Mouse (Mus musculus) hindbrain, embryonic 10.5 days (tissue): ENCODE measurements around the gene Mcu. TPM values are rescaled to one million over a fixed set of nuclear protein-coding genes. Genes with fewer than 3 reads are reported as not detected.

Experiments
- DNase-seq: peaks from one replicate; pipeline ENCODE4 v3.0.0-alpha.2; 2017; ENCODE audit warnings: low spot score
- H3K27ac ChIP-seq: fragments of 300-500 bp; sonication (generic); 2 replicates; pipeline ENCODE4 v1.5.1; 2016; ENCODE audit warnings: mild to moderate bottlenecking, moderate library complexity
- H3K27me3 ChIP-seq: fragments of 300-500 bp; sonication (generic); 2 replicates; pipeline ENCODE4 v1.6.1; 2016; ENCODE audit warnings: mild to moderate bottlenecking; ENCODE audit not compliant: poor library complexity, insufficient read depth, severe bottlenecking
- H3K36me3 ChIP-seq: fragments of 300-500 bp; sonication (generic); 2 replicates; pipeline ENCODE4 v1.6.1; 2016; ENCODE audit warnings: mild to moderate bottlenecking, moderate library complexity
- H3K4me1 ChIP-seq: fragments of 300-500 bp; sonication (generic); replicated peaks from 2 replicates; pipeline ENCODE4 v1.6.1; 2016; ENCODE audit warnings: mild to moderate bottlenecking
- H3K4me3 ChIP-seq: fragments of 300-500 bp; sonication (generic); 2 replicates; pipeline ENCODE4 v1.5.1; 2016; ENCODE audit warnings: mild to moderate bottlenecking, moderate library complexity
- H3K9me3 ChIP-seq: fragments of 300-500 bp; sonication (generic); 2 replicates; pipeline ENCODE4 v1.6.1; 2016; ENCODE audit warnings: mild to moderate bottlenecking, moderate library complexity
- WGBS: fragments of 180-500 bp; shearing (Covaris S2); methylation state at CpG from one replicate; pipeline ENCODE4 v1.1.7; 2016; 5-methylcytosine and 5-hydroxymethylcytosine counted together
- polyA plus RNA-seq: library from polyadenylated mRNA; unstranded; fragments of >200 nt; fragmentation: Nextera tagmentation; extraction: Ambion mirVana; gene quantifications from 2 replicates; pipeline ENCODE4 v1.2.1, GENCODE M21; 2016

The Mcu gene
- polyA plus RNA-seq, 1 experiment from 2014 or later, result 18.6 TPM

DNA sequence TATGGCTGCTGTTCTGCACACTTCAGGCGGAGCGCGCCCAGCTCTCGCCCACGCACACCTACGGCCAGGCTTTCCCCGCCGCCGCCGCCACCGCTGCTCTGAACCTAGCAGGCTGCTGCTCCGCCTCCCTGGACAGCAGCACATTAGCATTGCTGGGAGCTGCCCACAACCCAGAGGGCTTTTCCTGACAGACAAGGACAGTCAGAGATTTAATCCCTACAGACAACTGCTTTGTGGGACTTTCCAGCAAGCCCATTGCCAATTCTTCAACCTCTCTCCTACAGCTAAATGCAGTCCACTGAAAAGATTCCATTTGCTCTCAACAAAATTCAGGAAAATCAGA lies 77.0 kb downstream of the Mcu start:
- H3K4me1 ChIP-seq, result peaks cover 18% of the 10 kb centered on the region
- peak overlapping the region; percentile 64; the same call in 1 of the 2 replicates for H3K27ac ChIP-seq
- peak overlapping the region; percentile 52 for H3K4me3 ChIP-seq
- no peaks in the 10 kb centered on the region for H3K36me3 ChIP-seq
- no peaks in the 10 kb centered on the region for H3K27me3 ChIP-seq
- WGBS, result under 1% methylated on average over 12 of the region's 12 CpGs
- DNase-seq, result peak; percentile 59
- H3K9me3 ChIP-seq, result no peaks in the 10 kb centered on the region

- Histone ChIP-seq H3K4me3 (peak overlapping the region; percentile 52), H3K27ac (peak overlapping the region; percentile 64; the same call in 1 of the 2 replicates), H3K36me3 (no peaks in the 10 kb centered on the region), H3K9me3 (no peaks in the 10 kb centered on the region), H3K27me3 (no peaks in the 10 kb centered on the region), H3K4me1 (peaks cover 18% of the 10 kb centered on the region)
- 26% methylated on average over 17 of the region's 17 CpGs for WGBS
- DNase-seq, result peak; percentile 27
Observed at GRCm38 (mm10) chr10:59538767-59539532, 77.5 kb downstream of the Mcu start.

DNA sequence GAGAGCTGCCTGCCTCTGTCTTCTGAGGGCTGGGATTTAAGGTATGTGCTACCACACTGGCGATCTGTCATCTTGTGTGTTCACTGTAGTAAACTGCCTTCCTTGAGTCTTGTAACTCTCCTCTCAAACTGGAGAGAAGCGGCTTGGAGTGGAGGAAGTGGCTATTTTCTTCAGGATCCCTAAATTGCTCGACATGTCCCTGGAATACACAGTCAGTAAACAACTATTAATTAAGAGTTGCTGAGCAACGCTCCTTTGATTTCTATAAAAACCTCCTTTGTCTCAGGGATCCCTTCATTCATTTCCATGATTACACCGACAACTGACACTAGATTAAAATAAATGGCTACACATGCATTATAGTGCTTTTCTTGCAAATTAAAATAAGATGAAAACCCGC lies 78.4 kb downstream of the Mcu start:
- 88% methylated on average over 6 of the region's 6 CpGs for WGBS
- H3K9me3 ChIP-seq, result no peaks in the 10 kb centered on the region
- DNase-seq, result no peak

DNA sequence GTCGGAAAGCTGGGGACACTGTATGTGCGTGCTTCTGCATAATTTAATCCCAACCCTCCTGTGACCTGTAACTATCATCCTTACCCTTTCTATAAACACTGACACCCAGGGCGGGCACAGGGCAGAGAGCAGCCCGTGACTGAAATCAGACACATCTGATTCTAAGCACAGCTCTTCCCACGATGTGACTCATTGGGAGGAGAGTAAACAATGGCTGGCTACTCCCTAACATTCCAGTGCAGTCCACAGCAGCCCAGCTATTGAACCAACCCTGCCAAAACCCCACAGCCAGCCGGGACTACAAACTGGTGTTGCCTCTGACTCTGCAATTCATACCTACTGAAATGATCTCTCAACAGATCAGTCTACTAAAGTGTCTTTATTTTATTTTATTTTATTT lies 78.9 kb downstream of the Mcu start:
- Histone ChIP-seq H3K27me3 (no peaks in the 10 kb centered on the region), H3K4me3 (no peak overlapping the region), H3K9me3 (no peaks in the 10 kb centered on the region), H3K4me1 (peaks cover 18% of the 10 kb centered on the region), H3K27ac (no peak overlapping the region), H3K36me3 (no peaks in the 10 kb centered on the region)
- WGBS, result 63% methylated on average over 6 of the region's 6 CpGs
- DNase-seq, result no peak

More for the DNA sequence above, 78.4 kb downstream of the Mcu start:
- Histone ChIP-seq H3K4me3 (no peak overlapping the region), H3K36me3 (no peaks in the 10 kb centered on the region), H3K27ac (no peak overlapping the region), H3K4me1 (peaks cover 18% of the 10 kb centered on the region), H3K27me3 (no peaks in the 10 kb centered on the region)

DNA sequence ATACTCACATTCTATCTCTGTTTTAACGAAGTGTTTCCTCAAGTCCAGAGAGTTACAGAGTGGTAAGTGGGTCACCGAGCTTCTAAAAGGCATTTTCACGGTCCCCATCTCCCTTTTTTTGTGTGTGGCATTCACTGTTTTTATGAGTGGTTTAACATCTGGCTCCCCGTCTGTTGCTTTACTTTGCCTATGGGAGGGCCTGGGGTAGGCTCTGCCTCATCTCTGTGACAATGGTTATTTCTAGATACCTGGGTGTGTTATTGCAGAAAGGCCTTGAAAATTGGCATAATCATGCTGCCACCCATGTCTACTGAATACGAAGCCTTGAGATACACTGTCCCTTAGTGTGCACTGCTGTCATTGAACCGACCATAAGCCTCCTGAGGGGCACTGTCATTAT lies 84.2 kb downstream of the Mcu start:
- Histone ChIP-seq H3K4me3 (no peak overlapping the region), H3K27ac (no peak overlapping the region), H3K9me3 (no peaks in the 10 kb centered on the region), H3K27me3 (no peaks in the 10 kb centered on the region), H3K4me1 (no peaks in the 10 kb centered on the region), H3K36me3 (no peaks in the 10 kb centered on the region)
- no peak for DNase-seq
- 94% methylated on average over 6 of the region's 6 CpGs for WGBS

- WGBS, result 92% methylated on average over 5 of the region's 5 CpGs
Observed at GRCm38 (mm10) chr10:59527819-59528218, 88.7 kb downstream of the Mcu start.

GRCm38 (mm10) chr10:59527311-59527710 lies 89.2 kb downstream of the Mcu start:
- Histone ChIP-seq H3K36me3 (no peaks in the 10 kb centered on the region), H3K9me3 (no peaks in the 10 kb centered on the region), H3K27me3 (no peaks in the 10 kb centered on the region), H3K27ac (no peak overlapping the region), H3K4me3 (no peak overlapping the region), H3K4me1 (peaks cover 15% of the 10 kb centered on the region)
- 88% methylated on average over 11 of the region's 11 CpGs for WGBS
- DNase-seq, result no peak

More at GRCm38 (mm10) chr10:59527819-59528218, 88.7 kb downstream of the Mcu start:
- H3K36me3 ChIP-seq, result no peaks in the 10 kb centered on the region
- H3K9me3 ChIP-seq, result no peaks in the 10 kb centered on the region
- DNase-seq, result no peak
- peaks cover 15% of the 10 kb centered on the region for H3K4me1 ChIP-seq
- H3K27ac ChIP-seq, result no peak overlapping the region
- no peak overlapping the region for H3K4me3 ChIP-seq
- H3K27me3 ChIP-seq, result no peaks in the 10 kb centered on the region

GRCm38 (mm10) chr10:59524675-59525074 lies 91.8 kb downstream of the Mcu start:
- no peak overlapping the region for H3K27ac ChIP-seq

DNA sequence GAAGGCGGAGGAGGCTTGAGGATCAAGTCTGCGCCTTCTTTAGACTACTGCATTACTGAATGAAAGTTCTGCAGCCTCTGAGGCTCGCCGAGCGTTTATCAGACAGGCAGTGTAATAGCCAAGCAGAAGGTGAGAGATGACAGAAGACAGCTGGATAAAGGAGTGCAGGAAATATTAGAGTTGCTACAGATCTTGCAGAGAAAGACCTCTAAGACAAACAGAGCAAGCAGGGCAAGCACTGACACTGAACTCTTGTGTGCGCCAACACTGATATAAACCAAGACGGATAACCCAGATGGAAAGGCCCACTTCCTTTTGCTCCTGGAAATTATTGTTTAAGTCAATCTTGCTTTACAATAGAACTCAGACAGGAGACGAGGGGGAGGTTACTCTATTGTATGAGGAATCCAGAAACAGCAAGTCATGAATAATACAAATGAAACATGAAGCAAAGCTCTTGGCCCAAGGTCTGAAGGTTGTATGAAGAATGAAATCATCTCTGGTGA lies 92.6 kb downstream of the Mcu start:
- Histone ChIP-seq H3K36me3 (no peaks in the 10 kb centered on the region), H3K4me1 (peaks cover 15% of the 10 kb centered on the region), H3K27me3 (no peaks in the 10 kb centered on the region), H3K27ac (peak overlapping the region; percentile 45; the same call in 1 of the 2 replicates), H3K4me3 (no peak overlapping the region), H3K9me3 (no peaks in the 10 kb centered on the region)
- DNase-seq, result no peak
- 68% methylated on average over 8 of the region's 8 CpGs for WGBS

More at GRCm38 (mm10) chr10:59524675-59525074, 91.8 kb downstream of the Mcu start:
- H3K9me3 ChIP-seq, result no peaks in the 10 kb centered on the region
- peaks cover 15% of the 10 kb centered on the region for H3K4me1 ChIP-seq
- WGBS, result 85% methylated on average over 5 of the region's 5 CpGs
- H3K27me3 ChIP-seq, result no peaks in the 10 kb centered on the region
- no peaks in the 10 kb centered on the region for H3K36me3 ChIP-seq
- no peak overlapping the region for H3K4me3 ChIP-seq
- no peak for DNase-seq

DNA sequence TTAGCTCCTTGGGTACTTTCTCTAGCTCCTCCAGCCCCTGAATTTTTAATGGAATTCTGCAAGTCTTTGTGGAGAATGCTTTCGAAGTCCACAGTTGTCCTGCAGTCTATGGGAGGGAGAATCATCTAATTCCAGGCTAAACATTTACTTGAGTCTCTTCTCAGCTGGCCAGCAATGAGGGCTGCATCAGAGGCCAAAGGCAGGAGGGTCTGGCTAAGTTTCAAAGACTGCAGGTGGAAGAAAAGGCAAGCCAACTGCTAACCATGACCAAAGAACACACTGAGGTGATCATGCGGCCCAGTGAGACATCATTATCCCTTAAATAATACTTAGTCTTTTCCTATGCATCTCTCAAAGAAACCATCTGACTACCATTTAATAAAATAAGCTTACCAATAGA lies 95.8 kb downstream of the Mcu start:
- H3K27ac ChIP-seq, result no peak overlapping the region
- WGBS, result 96% methylated on average over 2 of the region's 2 CpGs
- no peak for DNase-seq
- H3K4me3 ChIP-seq, result no peak overlapping the region
- no peaks in the 10 kb centered on the region for H3K27me3 ChIP-seq
- H3K4me1 ChIP-seq, result peaks cover 15% of the 10 kb centered on the region
- H3K36me3 ChIP-seq, result no peaks in the 10 kb centered on the region
- no peaks in the 10 kb centered on the region for H3K9me3 ChIP-seq

- no peak for DNase-seq
- Histone ChIP-seq H3K4me3 (no peak overlapping the region), H3K27me3 (no peaks in the 10 kb centered on the region), H3K9me3 (no peaks in the 10 kb centered on the region), H3K36me3 (no peaks in the 10 kb centered on the region), H3K4me1 (peaks cover 16% of the 10 kb centered on the region), H3K27ac (no peak overlapping the region)
- 87% methylated on average over 3 of the region's 3 CpGs for WGBS
Observed at GRCm38 (mm10) chr10:59519411-59519810, 97.1 kb downstream of the Mcu start.

DNA sequence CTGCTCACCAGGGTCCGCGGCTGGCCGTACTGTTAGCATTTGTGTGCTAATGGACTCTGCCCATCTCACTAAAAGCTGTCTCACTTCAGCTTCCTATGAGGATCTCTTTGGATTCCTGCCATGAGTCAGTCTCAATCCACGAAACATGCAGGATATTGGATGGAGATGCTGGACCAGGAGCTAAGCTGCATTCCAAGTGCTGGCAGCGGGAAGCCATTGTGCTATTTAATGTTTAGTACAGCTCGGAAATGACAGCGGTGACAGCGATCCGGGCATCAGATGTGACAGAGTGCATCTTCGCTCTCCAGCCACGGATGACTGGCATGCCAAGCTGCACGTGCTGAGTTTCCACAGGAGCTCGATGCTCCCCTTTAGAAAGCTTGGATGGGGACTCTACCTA lies 99.3 kb downstream of the Mcu start:
- Histone ChIP-seq H3K27me3 (no peaks in the 10 kb centered on the region), H3K27ac (no peak overlapping the region), H3K4me1 (peaks cover 7% of the 10 kb centered on the region; the same call in 1 of the 2 replicates), H3K36me3 (no peaks in the 10 kb centered on the region), H3K4me3 (no peak overlapping the region), H3K9me3 (no peaks in the 10 kb centered on the region)
- no peak for DNase-seq
- WGBS, result 92% methylated on average over 13 of the region's 13 CpGs

GRCm38 (mm10) chr10:59514739-59515464 lies 101.6 kb downstream of the Mcu start:
- 82% methylated on average over 15 of the region's 15 CpGs for whole genome bisulfite sequencing
- DNase-seq, result no peak
- no peaks in the 10 kb centered on the region for H3K27me3 ChIP-seq

More at GRCm38 (mm10) chr10:59514739-59515464, 101.6 kb downstream of the Mcu start:
- Histone ChIP-seq H3K4me3 (no peak overlapping the region), H3K9me3 (no peaks in the 10 kb centered on the region), H3K27ac (no peak overlapping the region), H3K36me3 (no peaks in the 10 kb centered on the region), H3K4me1 (peaks cover 21% of the 10 kb centered on the region)
